Comparison of ENCODE assay signal across 8 mouse cellular contexts in genomic region chr6:47454575-47455571, GRCm38 (mm10). TPM values are rescaled to one million over a fixed set of nuclear protein-coding genes. Genes with fewer than 3 reads are reported as not detected.
A peak's percentile ranks its signal among the peaks of the same experiment; 100 is the strongest.
DNase-seq lines count a peak whose midpoint lies in the region; ATAC-seq and TF ChIP-seq lines count a peak whose summit lies in the region.

No protein-coding gene starts in this region.

- no peak for TF ChIP-seq CTCF in kidney, postnatal 0 days (IDR thresholded peaks at IDR 0.05; ENCODE audit: low read depth)
- no peak for TF ChIP-seq CTCF in liver, embryonic 14.5 days (IDR thresholded peaks at IDR 0.05; ENCODE audit: low read depth)

- no peak for TF ChIP-seq EP300 in liver, embryonic 14.5 days (IDR thresholded peaks at IDR 0.05; ENCODE audit: low read depth)

- peak overlapping the region; percentile 97 for H3K27ac ChIP-seq in heart, embryonic 13.5 days (replicated peaks)
- H3K27ac ChIP-seq in kidney, postnatal 0 days, result peak overlapping the region; percentile 99
- H3K27ac ChIP-seq in liver, embryonic 14.5 days, result peak overlapping the region; percentile 79
- H3K27ac ChIP-seq in stomach, embryonic 16.5 days (ENCODE audit: low read length), result peak overlapping the region; percentile 95

- peak overlapping the region; percentile 99 for H3K4me3 ChIP-seq in heart, embryonic 13.5 days
- H3K4me3 ChIP-seq in kidney, postnatal 0 days (replicated peaks; ENCODE audit: low read depth, low read length), result peak overlapping the region; percentile 92
- H3K4me3 ChIP-seq in liver, embryonic 14.5 days (ENCODE audit: insufficient read depth in 1 of 2, low read depth in 2 of 2, low read length in 2 of 2), result peak overlapping the region; percentile 85 to 96
- peak overlapping the region; percentile 99 for H3K4me3 ChIP-seq in stomach, embryonic 16.5 days (replicated peaks; ENCODE audit: low read length)

- H3K36me3 ChIP-seq in heart, embryonic 13.5 days, result no peaks in the 10 kb centered on the region
- H3K36me3 ChIP-seq in kidney, postnatal 0 days (ENCODE audit: insufficient read depth, low read length), result no peaks in the 10 kb centered on the region
- H3K36me3 ChIP-seq in liver, embryonic 14.5 days (replicated peaks; ENCODE audit: control insufficient read depth, insufficient read depth, low read depth), result no peaks in the 10 kb centered on the region
- no peaks in the 10 kb centered on the region for H3K36me3 ChIP-seq in stomach, embryonic 16.5 days (ENCODE audit: control insufficient read depth, insufficient read depth, low read length)

- H3K9ac ChIP-seq in heart, embryonic 13.5 days, result peak overlapping the region; percentile 99
- H3K9ac ChIP-seq in kidney, postnatal 0 days (ENCODE audit: low read depth, low read length), result peak overlapping the region; percentile 95
- peak overlapping the region; percentile 96 for H3K9ac ChIP-seq in liver, embryonic 14.5 days (replicated peaks)
- peak overlapping the region; percentile 100 for H3K9ac ChIP-seq in stomach, embryonic 16.5 days (ENCODE audit: low read length)

- no peaks in the 10 kb centered on the region for H3K27me3 ChIP-seq in heart, embryonic 13.5 days (replicated peaks)
- no peaks in the 10 kb centered on the region for H3K27me3 ChIP-seq in kidney, postnatal 0 days (ENCODE audit: insufficient read depth, low read length)
- no peaks in the 10 kb centered on the region for H3K27me3 ChIP-seq in liver, embryonic 14.5 days (ENCODE audit: control insufficient read depth, insufficient read depth, low read length)
- no peaks in the 10 kb centered on the region for H3K27me3 ChIP-seq in stomach, embryonic 16.5 days (ENCODE audit: control insufficient read depth, insufficient read depth, low read length)

- under 1% methylated on average over 77 of the region's 79 CpGs for WGBS in heart, embryonic 13.5 days
- under 1% methylated on average over 79 of the region's 79 CpGs for whole genome bisulfite sequencing in kidney, postnatal 0 days
- under 1% methylated on average over 76 of the region's 79 CpGs for WGBS in liver, embryonic 14.5 days (ENCODE audit: insufficient replicate concordance)
- WGBS in stomach, embryonic 16.5 days, result under 1% methylated on average over 79 of the region's 79 CpGs

- peak overlapping the region; percentile 81 for H3K4me2 ChIP-seq in heart, embryonic 13.5 days
- peak overlapping the region; percentile 85 for H3K4me2 ChIP-seq in kidney, postnatal 0 days (ENCODE audit: low read length)
- H3K4me2 ChIP-seq in liver, embryonic 14.5 days (ENCODE audit: low read depth), result peak overlapping the region; percentile 93
- peak overlapping the region; percentile 88 for H3K4me2 ChIP-seq in stomach, embryonic 16.5 days (ENCODE audit: low read depth, low read length)

- H3K9me3 ChIP-seq in heart, embryonic 13.5 days, result no peaks in the 10 kb centered on the region
- no peaks in the 10 kb centered on the region for H3K9me3 ChIP-seq in kidney, postnatal 0 days (replicated peaks; ENCODE audit: low read length)
- no peaks in the 10 kb centered on the region for H3K9me3 ChIP-seq in liver, embryonic 14.5 days (ENCODE audit: control insufficient read depth, low read length)
- no peaks in the 10 kb centered on the region for H3K9me3 ChIP-seq in stomach, embryonic 16.5 days (replicated peaks; ENCODE audit: control insufficient read depth, low read length)

- DNase-seq in CD4-positive helper T cell, adult 2 months (ENCODE audit: low read depth, low spot score), result peak; percentile 68
- DNase-seq in brain, adult 2 months (ENCODE audit: low read depth, low spot score), result peak; percentile 77
- DNase-seq in kidney, postnatal 0 days (ENCODE audit: low spot score), result peak; percentile 73
- DNase-seq in liver, embryonic 14.5 days (ENCODE audit: low read depth in 3 of 3, low spot score in 3 of 3), result peak; percentile 37 to 53 (median 38)
- DNase-seq in neural tube, embryonic 10.5 days (ENCODE audit: extremely low spot score, low spot score), result peak; percentile 84

- peak; percentile 57 for ATAC-seq in erythroblast, adult 5-6 weeks (replicated peaks; ENCODE audit: low FRiP score, poor library complexity, severe bottlenecking)
- peak; percentile 69 for ATAC-seq in heart, embryonic 13.5 days (ENCODE audit: extremely low read depth, insufficient number of reproducible peaks, low FRiP score, low TSS enrichment)
- ATAC-seq in kidney, postnatal 0 days (replicated peaks; ENCODE audit: low FRiP score, low read depth), result peak; percentile 82
- ATAC-seq in liver, embryonic 14.5 days (ENCODE audit: insufficient read depth), result peak; percentile 78
- ATAC-seq in stomach, embryonic 16.5 days (ENCODE audit: insufficient read depth, low FRiP score), result peak; percentile 81

- H3K4me1 ChIP-seq in heart, embryonic 13.5 days, result peaks cover 30% of the 10 kb centered on the region
- H3K4me1 ChIP-seq in kidney, postnatal 0 days (replicated peaks; ENCODE audit: insufficient read depth, low read length), result no peaks in the 10 kb centered on the region
- peaks cover 7 to 24% of the 10 kb centered on the region in 2 experiments for H3K4me1 ChIP-seq in liver, embryonic 14.5 days (replicated peaks; ENCODE audit: control insufficient read depth in 2 of 2, insufficient read depth in 2 of 2, low read length in 1 of 2)
- H3K4me1 ChIP-seq in stomach, embryonic 16.5 days (ENCODE audit: control insufficient read depth, insufficient read depth, low read length), result peaks cover 21% of the 10 kb centered on the region; the same call in 1 of the 2 replicates

RNA-seq across cellular contexts. Expression of gene Cul1, which starts 1.7 kb away (rescaled TPM):
- 69.8 and 122 TPM in 2 replicates for total RNA-seq in erythroblast, adult 5-6 weeks (2015; ENCODE audit: low replicate concordance)
- 30.0 and 43.9 TPM in 2 replicates for total RNA-seq in erythroblast, adult 5-6 weeks (2017; ENCODE audit: low replicate concordance)
- polyA plus RNA-seq in heart, embryonic 13.5 days (2015; fragmentation: Nextera tagmentation; extraction: Ambion mirVana), result 92.0 and 92.5 TPM in 2 replicates
- polyA plus RNA-seq in kidney, postnatal 0 days (2015; fragmentation: Nextera tagmentation; extraction: Ambion mirVana), result 108 and 115 TPM in 2 replicates
- 21.9 and 37.5 TPM in 2 replicates for polyA plus RNA-seq in liver, embryonic 14.5 days (2012; rRNA removed)
- 64.6 and 67.6 TPM in 2 replicates for polyA plus RNA-seq in liver, embryonic 14.5 days (2014; fragmentation: Nextera tagmentation; extraction: Ambion mirVana)
- polyA plus RNA-seq in stomach, embryonic 16.5 days (2015; fragmentation: Nextera tagmentation; extraction: Ambion mirVana), result 109 and 113 TPM in 2 replicates

Comparison
In these comparisons a context has a peak if more than half of its experiments do, and no peak if none do; other contexts are left out.
1. Peak in every context shown above with its lines: DNase-seq, ATAC-seq, H3K4me3 ChIP-seq and H3K27ac ChIP-seq.